Mouse (Mus musculus) bone marrow macrophage, adult 2 months (primary cell): ENCODE results near the gene Gm20388. TPM values are rescaled to one million over a fixed set of nuclear protein-coding genes. Genes with fewer than 3 reads are reported as not detected.
"Not testable (repeated sequence)": the region's sequence is repeated elsewhere in the genome, so short reads cannot be mapped to it uniquely, and the experiment has no call there.

Source experiments
- H3K27ac ChIP-seq: 2 replicates; pipeline ENCODE4 v1.5.1; 2012; ENCODE audit warnings: low read depth, low read length; ENCODE audit not compliant: insufficient read depth
- H3K4me1 ChIP-seq: 2 replicates; pipeline ENCODE4 v1.6.1; 2012; ENCODE audit warnings: low read length; ENCODE audit not compliant: control insufficient read depth, insufficient read depth
- H3K4me3 ChIP-seq: 2 replicates; pipeline ENCODE4 v1.5.1; 2012; ENCODE audit warnings: mild to moderate bottlenecking, low read length, moderate library complexity; ENCODE audit not compliant: insufficient read depth
- CTCF ChIP-seq: IDR thresholded peaks from 2 replicates; pipeline ENCODE4 v1.5.1; 2012; ENCODE audit warnings: low read depth, mild to moderate bottlenecking, low read length, moderate library complexity
- POLR2A ChIP-seq: IDR thresholded peaks from 2 replicates; pipeline ENCODE4 v1.6.1; 2012; ENCODE audit warnings: mild to moderate bottlenecking, low read depth, low read length, borderline replicate concordance
- polyA plus RNA-seq: library from polyadenylated mRNA; stranded (reverse); fragments of >200 nt; gene quantifications from 2 replicates; pipeline ENCODE4 v1.2.4, GENCODE M21; 2012; ENCODE audit not compliant: missing spikeins, insufficient read depth, insufficient read length

Gm20388 gene
- polyA plus RNA-seq, 1 experiment, result 32.7 TPM

GRCm38 (mm10) chr8:121590203-121591177 lies 1679.8 kb downstream of the Gm20388 start, which contains the start of gene Map1lc3b:
Gene Map1lc3b (plus strand): TSS chr8:121590361.
- peaks cover 28% of the 10 kb centered on the region for H3K4me1 ChIP-seq

GRCm38 (mm10) chr8:121591178-121592066 lies 1680.8 kb downstream of the Gm20388 start:
- Histone ChIP-seq H3K27ac (peak overlapping the region; percentile 11; the same call in 1 of the 2 replicates), H3K4me1 (peaks cover 28% of the 10 kb centered on the region), H3K4me3 (peak overlapping the region; percentile 80)
- no peak for TF ChIP-seq POLR2A
- peak; percentile 35; the same call in 1 of the 2 replicates for TF ChIP-seq CTCF

More at GRCm38 (mm10) chr8:121590203-121591177, 1679.8 kb downstream of the Gm20388 start, which contains the start of gene Map1lc3b:
- Histone ChIP-seq H3K4me3 (peak within 1 kb of the TSS; percentile 80), H3K27ac (peak within 1 kb of the TSS; percentile 11)
- TF ChIP-seq POLR2A (no peak), CTCF (no peak)

DNA sequence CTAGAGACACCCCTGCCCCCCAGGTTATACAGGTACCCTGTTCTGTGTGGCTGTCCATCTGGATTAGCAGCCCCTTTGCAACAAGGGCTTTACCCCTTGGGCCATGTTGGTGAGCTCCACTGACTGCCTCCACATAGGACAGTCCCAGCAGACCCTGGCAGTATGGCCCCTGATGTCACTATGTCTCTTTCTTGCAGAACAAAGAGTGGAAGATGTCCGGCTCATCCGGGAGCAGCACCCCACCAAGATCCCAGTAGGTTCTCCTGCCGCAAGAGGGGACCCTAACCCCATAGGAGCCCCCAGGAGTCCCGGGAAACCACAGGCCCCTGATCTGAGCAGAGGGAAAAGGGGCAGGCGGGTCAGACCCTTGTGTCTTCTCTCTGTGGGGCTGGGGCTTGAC lies 1682.7 kb downstream of the Gm20388 start:
- no peak overlapping the region for H3K27ac ChIP-seq
- H3K4me3 ChIP-seq, result no peak overlapping the region
- peaks cover 28% of the 10 kb centered on the region for H3K4me1 ChIP-seq
- TF ChIP-seq CTCF, result no peak
- no peak for TF ChIP-seq POLR2A

DNA sequence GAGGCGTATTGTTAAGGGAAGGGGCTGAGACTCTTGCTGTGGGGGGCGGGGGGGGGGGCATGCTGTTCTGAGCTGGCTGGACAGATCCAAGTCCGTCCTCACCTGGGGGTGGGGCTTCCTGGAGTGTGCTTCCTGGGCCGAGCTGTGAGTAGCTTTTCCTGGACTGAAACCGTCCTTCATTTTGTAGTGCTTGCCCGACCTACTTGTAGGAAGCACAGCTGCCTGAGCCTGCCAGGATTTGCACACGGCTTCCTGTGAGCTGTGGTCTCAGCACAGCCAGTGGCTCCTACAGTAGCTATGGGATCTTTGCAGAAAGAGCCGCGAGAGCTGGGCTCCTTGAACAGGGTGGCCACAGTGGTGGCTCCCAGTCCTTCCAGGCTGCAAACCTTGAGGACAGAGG lies 1683.3 kb downstream of the Gm20388 start:
- TF ChIP-seq CTCF (no peak), POLR2A (no peak)
- no peak overlapping the region for H3K27ac ChIP-seq
- H3K4me3 ChIP-seq, result no peak overlapping the region
- H3K4me1 ChIP-seq, result peaks cover 28% of the 10 kb centered on the region

- H3K27ac ChIP-seq, H3K4me3 ChIP-seq, H3K4me1 ChIP-seq: not testable (repeated sequence)
Measured at GRCm38 (mm10) chr8:121597492-121597891, 1686.9 kb downstream of the Gm20388 start.

- H3K4me3 ChIP-seq, result no peak overlapping the region
- peaks cover 8% of the 10 kb centered on the region for H3K4me1 ChIP-seq
- TF ChIP-seq CTCF, result no peak
- TF ChIP-seq POLR2A, result no peak
- no peak overlapping the region for H3K27ac ChIP-seq
Measured at GRCm38 (mm10) chr8:121598190-121598589, 1687.5 kb downstream of the Gm20388 start.

DNA sequence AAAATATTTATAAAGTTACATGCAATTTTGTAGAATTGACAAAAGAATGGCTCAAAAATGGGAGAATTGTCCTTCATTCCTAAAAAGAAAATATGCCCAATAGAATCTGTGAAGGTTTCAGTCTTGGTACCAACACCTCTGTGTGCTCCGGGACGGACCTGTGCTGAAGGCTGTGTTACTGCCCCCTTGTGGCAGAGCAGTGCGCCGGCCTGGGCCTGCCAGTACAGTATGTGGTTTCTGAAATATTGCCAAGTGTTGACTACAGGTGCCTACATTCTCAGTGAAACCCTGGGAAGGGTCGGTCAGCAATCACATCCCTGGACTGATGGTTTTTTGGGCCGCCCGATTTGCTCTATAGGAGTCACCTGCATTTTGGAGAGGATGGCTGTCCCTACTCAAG lies 1688.3 kb downstream of the Gm20388 start:
- Histone ChIP-seq H3K27ac (no peak overlapping the region), H3K4me1 (peaks cover 6% of the 10 kb centered on the region), H3K4me3 (no peak overlapping the region)
- no peak for TF ChIP-seq POLR2A
- peak; percentile 89 for TF ChIP-seq CTCF

DNA sequence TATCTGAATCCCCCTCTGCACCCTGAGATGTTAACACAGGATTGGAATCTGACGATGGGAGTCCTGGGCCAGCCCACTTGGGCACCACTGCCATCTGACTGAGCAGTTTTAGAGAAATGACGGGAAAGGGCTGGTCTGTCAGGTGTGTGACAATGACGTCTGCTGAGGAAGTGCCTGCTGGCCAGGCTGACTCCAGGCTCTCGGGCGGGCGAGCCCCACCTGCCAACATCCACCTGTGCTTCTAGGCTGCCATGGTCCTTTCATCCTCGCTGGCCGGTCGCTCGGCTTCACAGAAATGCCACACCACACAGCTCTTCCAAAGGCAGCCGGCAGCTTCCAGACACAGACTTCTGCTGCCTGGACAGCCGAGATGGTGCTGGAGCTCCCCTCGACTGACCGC lies 1689.2 kb downstream of the Gm20388 start:
- no peaks in the 10 kb centered on the region for H3K4me1 ChIP-seq
- no peak overlapping the region for H3K27ac ChIP-seq
- H3K4me3 ChIP-seq, result no peak overlapping the region
- TF ChIP-seq CTCF (no peak), POLR2A (no peak)

GRCm38 (mm10) chr8:121602411-121602810 lies 1691.8 kb downstream of the Gm20388 start:
- H3K27ac ChIP-seq, result no peak overlapping the region
- H3K4me3 ChIP-seq, result no peak overlapping the region
- no peaks in the 10 kb centered on the region for H3K4me1 ChIP-seq
- TF ChIP-seq POLR2A, result no peak
- no peak for TF ChIP-seq CTCF
